ENCODE assay signal across 18 mouse cellular contexts in the genomic region with DNA sequence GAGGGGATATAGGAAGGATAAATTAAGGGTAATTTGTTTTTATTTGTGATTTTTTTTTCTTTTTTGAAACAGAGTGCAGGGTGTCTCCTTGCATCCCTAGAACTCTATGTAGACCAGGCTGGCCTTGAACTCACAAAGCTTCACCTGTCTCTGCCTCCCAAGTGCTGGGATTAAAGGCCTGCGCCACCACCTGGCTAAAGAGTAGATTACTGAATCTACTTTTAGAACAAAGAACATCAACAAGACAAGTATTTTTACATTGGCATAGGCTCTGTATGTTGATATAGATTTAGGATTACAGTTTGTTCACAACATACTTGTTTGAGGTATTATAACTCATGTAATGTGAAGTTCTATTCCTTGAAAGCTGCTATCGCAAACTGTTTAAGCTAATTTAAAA. TPM values are rescaled to one million over a fixed set of nuclear protein-coding genes. Genes with fewer than 3 reads are reported as not detected.
DNase-seq lines count a peak whose midpoint lies in the region; ATAC-seq and TF ChIP-seq lines count a peak whose summit lies in the region.
"Had no signal": no experiment of that assay in that cellular context is flagged by ENCODE, and none has a peak within 500 bp of the region (broad histone marks: within the 10 kb centered on the region; RNA-seq: fewer than 3 reads in every experiment).

No protein-coding gene starts in this region.

- no peak for TF ChIP-seq EP300 in lung, postnatal 0 days (IDR thresholded peaks at IDR 0.05)

- no peaks in the 10 kb centered on the region for H3K4me1 ChIP-seq in forebrain, postnatal 0 days (ENCODE audit: insufficient read depth)
- no peaks in the 10 kb centered on the region for H3K4me1 ChIP-seq in forebrain, embryonic 11.5 days (replicated peaks; ENCODE audit: control insufficient read depth, insufficient read depth, low read length)
- no peaks in the 10 kb centered on the region for H3K4me1 ChIP-seq in lung, postnatal 0 days (ENCODE audit: insufficient read depth, low read depth, low read length)
- H3K4me1 ChIP-seq in lung, adult 2 months (ENCODE audit: control insufficient read depth, insufficient read depth, low read length) = no peaks in the 10 kb centered on the region
- H3K4me1 ChIP-seq: hindbrain, embryonic 12.5 days had no signal

- no peaks in the 10 kb centered on the region for H3K27me3 ChIP-seq in forebrain, postnatal 0 days (ENCODE audit: insufficient read depth, low read length)
- H3K27me3 ChIP-seq in forebrain, embryonic 11.5 days (ENCODE audit: control insufficient read depth, insufficient read depth, low read length) = no peaks in the 10 kb centered on the region
- no peaks in the 10 kb centered on the region for H3K27me3 ChIP-seq in lung, postnatal 0 days (replicated peaks; ENCODE audit: insufficient read depth, low read length)
- H3K27me3 ChIP-seq: hindbrain, embryonic 12.5 days; liver, embryonic 15.5 days had no signal

- no peak for DNase-seq in forebrain, postnatal 0 days
- DNase-seq in forebrain, embryonic 11.5 days (ENCODE audit: low spot score) = no peak
- no peak for DNase-seq in lung, postnatal 0 days (ENCODE audit: low spot score)
- no peak for DNase-seq in lung, adult 2 months
- DNase-seq in 416B (ENCODE audit: low read depth) (peak; percentile 26), NIH3T3 (ENCODE audit: low read depth) (peak; percentile 31), liver (no peak)
- DNase-seq: adrenal gland, postnatal 36 days; cerebellum, adult 2 months; heart, postnatal 10 days; lung, postnatal 10 days had no signal

- H3K27ac ChIP-seq in forebrain, postnatal 0 days (ENCODE audit: low read depth, low read length) = no peak overlapping the region
- H3K27ac ChIP-seq in forebrain, embryonic 11.5 days (ENCODE audit: low read depth, low read length) = no peak overlapping the region
- H3K27ac ChIP-seq in lung, postnatal 0 days (ENCODE audit: low read length) = no peak overlapping the region
- H3K27ac ChIP-seq: hindbrain, embryonic 12.5 days; liver, embryonic 15.5 days had no signal

- no peak for ATAC-seq in forebrain, postnatal 0 days
- ATAC-seq in forebrain, embryonic 11.5 days (replicated peaks; ENCODE audit: low FRiP score) = no peak
- no peak for ATAC-seq in lung, postnatal 0 days
- ATAC-seq in inflammation-experienced regulatory T-cells, adult 6 months = no peak
- ATAC-seq: forebrain, embryonic 14.5 days had no signal

- H3K36me3 ChIP-seq in forebrain, postnatal 0 days (ENCODE audit: insufficient read depth) = peaks cover 75% of the 10 kb centered on the region
- H3K36me3 ChIP-seq in forebrain, embryonic 11.5 days (ENCODE audit: control insufficient read depth, insufficient read depth, low read length) = peaks cover 23% of the 10 kb centered on the region; the same call in 1 of the 2 replicates
- H3K36me3 ChIP-seq in lung, postnatal 0 days (ENCODE audit: insufficient read depth, low read length) = peaks cover 30% of the 10 kb centered on the region

- WGBS in forebrain, postnatal 0 days = 94% methylated on average over 2 of the region's 2 CpGs
- WGBS in forebrain, embryonic 11.5 days = 94% methylated on average over 2 of the region's 2 CpGs
- WGBS in lung, postnatal 0 days = 92% methylated on average over 2 of the region's 2 CpGs
- WGBS in lung, adult 2 months = 94% methylated on average over 2 of the region's 2 CpGs

- TF ChIP-seq CTCF in forebrain, postnatal 0 days (IDR thresholded peaks at IDR 0.05; ENCODE audit: low read depth) = peak; percentile 17; the same call in 1 of the 2 replicates
- TF ChIP-seq CTCF in lung, postnatal 0 days (IDR thresholded peaks at IDR 0.05) = peak; percentile 33
- no peak for TF ChIP-seq CTCF in lung, adult 2 months (IDR thresholded peaks at IDR 0.05; ENCODE audit: insufficient read depth, low read length)

- no peak for TF ChIP-seq POLR2A in lung, adult 2 months (IDR thresholded peaks at IDR 0.05; ENCODE audit: borderline replicate concordance, extremely low read depth, low read depth, low read length)

- no peak overlapping the region for H3K4me3 ChIP-seq in forebrain, postnatal 0 days (ENCODE audit: low read depth, low read length)
- H3K4me3 ChIP-seq in forebrain, embryonic 11.5 days (ENCODE audit: low read depth, low read length) = no peak overlapping the region
- no peak overlapping the region for H3K4me3 ChIP-seq in lung, postnatal 0 days (ENCODE audit: low read depth, low read length)
- H3K4me3 ChIP-seq in lung, adult 2 months (replicated peaks; ENCODE audit: extremely low read depth, low read depth, low read length) = no peak overlapping the region
- H3K4me3 ChIP-seq: erythroblast, embryonic 14.5 days; hindbrain, embryonic 12.5 days; liver, embryonic 15.5 days had no signal

- H3K9me3 ChIP-seq in forebrain, postnatal 0 days (ENCODE audit: low read length) = no peaks in the 10 kb centered on the region
- H3K9me3 ChIP-seq in forebrain, embryonic 11.5 days (ENCODE audit: control insufficient read depth, low read length) = no peaks in the 10 kb centered on the region
- H3K9me3 ChIP-seq in lung, postnatal 0 days (ENCODE audit: low read length) = no peaks in the 10 kb centered on the region
- H3K9me3 ChIP-seq: hindbrain, embryonic 12.5 days; liver, embryonic 15.5 days had no signal

- no peak overlapping the region for H3K9ac ChIP-seq in forebrain, postnatal 0 days
- no peak overlapping the region for H3K9ac ChIP-seq in forebrain, embryonic 11.5 days (ENCODE audit: low read length)
- no peak overlapping the region for H3K9ac ChIP-seq in lung, postnatal 0 days (replicated peaks; ENCODE audit: low read depth)
- H3K9ac ChIP-seq: hindbrain, embryonic 12.5 days; liver, embryonic 15.5 days had no signal

- H3K4me2 ChIP-seq in forebrain, postnatal 0 days (ENCODE audit: low read depth) = no peak overlapping the region
- no peak overlapping the region for H3K4me2 ChIP-seq in forebrain, embryonic 11.5 days (ENCODE audit: low read depth, low read length, severe bottlenecking)
- H3K4me2 ChIP-seq in lung, postnatal 0 days (replicated peaks; ENCODE audit: low read depth, low read length) = no peak overlapping the region
- H3K4me2 ChIP-seq: heart, embryonic 11.5 days; hindbrain, embryonic 12.5 days; liver, embryonic 15.5 days had no signal

RNA-seq across cellular contexts. Expression of a gene that starts 17.2 kb away (rescaled TPM):
- 199 and 203 TPM in 2 replicates for total RNA-seq in forebrain, postnatal 0 days (2014; rRNA removed)
- 89.9 and 109 TPM in 2 replicates for polyA plus RNA-seq in forebrain, postnatal 0 days (2015; fragmentation: Nextera tagmentation; extraction: Ambion mirVana)
- polyA plus RNA-seq in forebrain, embryonic 11.5 days (2014; fragmentation: Nextera tagmentation; extraction: Ambion mirVana) = 294 TPM in 2 replicates
- polyA plus RNA-seq in lung, postnatal 0 days (2015; fragmentation: Nextera tagmentation; extraction: Ambion mirVana) = 85.7 and 92.9 TPM in 2 replicates
- 166 and 217 TPM in 2 replicates for polyA plus RNA-seq in lung, adult 2 months (2012; rRNA removed)
- polyA plus RNA-seq in inflammation-experienced regulatory T-cells, adult 6 months (2017; shearing (Covaris generic)) = 10 to 100 TPM; 72.3 to 78.0 (median 76.2) TPM

RNA-seq across cellular contexts. Expression of a gene that starts 34.9 kb away (rescaled TPM):
- 1.2 and 2.2 TPM in 2 replicates for total RNA-seq in forebrain, postnatal 0 days (2014; rRNA removed)
- polyA plus RNA-seq in forebrain, postnatal 0 days (2015; fragmentation: Nextera tagmentation; extraction: Ambion mirVana) = 1.1 and 1.8 TPM in 2 replicates
- polyA plus RNA-seq in forebrain, embryonic 11.5 days (2014; fragmentation: Nextera tagmentation; extraction: Ambion mirVana) = 1.3 and 1.9 TPM in 2 replicates
- 3.5 and 4.9 TPM in 2 replicates for polyA plus RNA-seq in lung, postnatal 0 days (2015; fragmentation: Nextera tagmentation; extraction: Ambion mirVana)
- polyA plus RNA-seq in lung, adult 2 months (2012; rRNA removed) = 1.8 and 3.4 TPM in 2 replicates
- polyA plus RNA-seq in inflammation-experienced regulatory T-cells, adult 6 months (2017; shearing (Covaris generic)) = under 1 TPM in 2 of 3 experiments, not detected in 1; 0.15 to 0.21 TPM
- polyA plus RNA-seq: erythroblast, embryonic 14.5 days; large intestine, adult 2 months had no signal

RNA-seq across cellular contexts. Expression of a gene that starts 38.0 kb away (rescaled TPM):
- 60.1 and 73.9 TPM in 2 replicates for total RNA-seq in forebrain, postnatal 0 days (2014; rRNA removed)
- 7.8 and 9.6 TPM in 2 replicates for polyA plus RNA-seq in forebrain, postnatal 0 days (2015; fragmentation: Nextera tagmentation; extraction: Ambion mirVana)
- 15.5 and 15.7 TPM in 2 replicates for polyA plus RNA-seq in forebrain, embryonic 11.5 days (2014; fragmentation: Nextera tagmentation; extraction: Ambion mirVana)
- polyA plus RNA-seq in lung, postnatal 0 days (2015; fragmentation: Nextera tagmentation; extraction: Ambion mirVana) = 3.6 and 4.1 TPM in 2 replicates
- 5.1 and 6.2 TPM in 2 replicates for polyA plus RNA-seq in lung, adult 2 months (2012; rRNA removed)
- 1 to 10 TPM; 2.2 to 2.4 (median 2.3) TPM for polyA plus RNA-seq in inflammation-experienced regulatory T-cells, adult 6 months (2017; shearing (Covaris generic))

Comparison
In these comparisons a context has a peak if more than half of its experiments do, and no peak if none do; other contexts are left out.
1. DNase-seq: peak in 416B (single experiment) and NIH3T3 (single experiment); none in forebrain, postnatal 0 days (single experiment), forebrain, embryonic 11.5 days (single experiment), lung, postnatal 0 days (single experiment), lung, adult 2 months (single experiment) and liver (single experiment).